Mouse (Mus musculus) liver, adult 10 weeks (tissue): Measurements from ENCODE around the gene Klk1b11. TPM values are rescaled to one million over a fixed set of nuclear protein-coding genes. Genes with fewer than 3 reads are reported as not detected.

Source experiments
- polyA plus RNA-seq: library from polyadenylated mRNA; stranded (reverse); fragments of 350-450 nt; fragmentation: Illumina TruSeq; extraction: RNeasy Lipid Tissue Mini Kit (QIAGEN cat#74804); gene quantifications from one replicate; pipeline ENCODE4 v1.2.3, GENCODE M21; 2014; ENCODE audit warnings: low read depth, low replicate concordance

Klk1b11 gene
- not detected for polyA plus RNA-seq

DNA sequence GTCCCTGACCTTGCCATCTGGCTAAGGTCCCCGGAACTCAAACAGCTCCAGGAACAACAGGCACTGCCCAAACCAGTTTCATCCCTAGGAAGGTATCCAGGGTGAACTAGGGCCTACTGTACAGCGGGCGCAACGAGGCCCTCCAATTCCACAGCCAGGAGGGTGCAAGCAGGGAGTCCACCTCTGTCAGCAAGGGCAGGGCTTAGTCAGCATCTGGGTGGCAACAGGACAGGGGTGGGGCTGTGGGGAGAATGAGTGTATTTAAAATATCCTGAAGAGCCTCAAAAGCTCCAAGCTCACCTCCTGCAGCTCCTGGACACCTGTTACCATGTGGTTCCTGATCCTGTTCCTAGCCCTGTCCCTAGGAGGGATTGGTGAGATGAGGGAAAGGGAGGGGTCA lies at the start of gene Klk1b11:
Klk1b11 (plus strand) TSS at position 301 of the 400 bp plus-strand sequence.

DNA sequence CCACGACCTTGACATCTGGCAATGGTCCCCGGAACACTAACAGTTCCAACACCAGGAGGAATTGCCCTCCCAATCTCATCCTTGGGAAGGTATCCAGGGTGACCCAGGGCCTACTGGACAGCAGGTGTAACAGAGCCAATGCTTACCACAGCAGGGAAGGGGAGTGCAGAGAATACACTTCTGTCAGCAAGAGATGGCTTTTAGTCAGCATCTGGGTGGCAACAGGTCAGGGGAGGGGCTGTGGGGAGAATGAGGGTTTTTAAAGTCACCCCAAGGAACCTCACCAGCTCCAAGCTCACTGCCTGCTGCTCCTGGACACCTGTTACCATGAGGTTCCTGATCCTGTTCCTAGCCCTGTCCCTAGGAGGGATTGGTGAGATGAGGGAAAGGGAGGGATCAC lies 45.3 kb upstream of the Klk1b11 start, which contains the start of gene Klk1b8:
Klk1b8 (plus strand) TSS at position 301 of the 400 bp plus-strand sequence.

DNA sequence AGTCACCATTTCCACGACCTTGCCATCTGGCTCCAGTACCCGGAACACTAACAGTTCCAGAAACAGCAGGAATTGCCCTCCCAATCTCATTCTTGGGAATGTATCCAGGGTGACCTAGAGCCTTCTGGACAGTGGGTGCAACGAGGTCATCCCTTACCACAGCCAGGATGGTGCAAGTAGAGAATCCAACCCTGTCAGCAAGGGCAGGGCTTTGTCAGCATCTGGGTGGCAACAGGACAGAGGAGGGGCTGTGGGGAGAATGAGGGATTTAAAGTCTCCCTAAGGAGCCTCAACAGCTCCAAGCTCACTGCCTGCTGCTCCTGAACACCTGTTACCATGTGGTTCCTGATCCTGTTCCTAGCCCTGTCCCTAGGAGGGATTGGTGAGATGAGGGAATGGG lies 29.2 kb upstream of the Klk1b11 start, which contains the start of gene Klk1b1:
Klk1b1 (plus strand) TSS at position 301 of the 400 bp plus-strand sequence.

DNA sequence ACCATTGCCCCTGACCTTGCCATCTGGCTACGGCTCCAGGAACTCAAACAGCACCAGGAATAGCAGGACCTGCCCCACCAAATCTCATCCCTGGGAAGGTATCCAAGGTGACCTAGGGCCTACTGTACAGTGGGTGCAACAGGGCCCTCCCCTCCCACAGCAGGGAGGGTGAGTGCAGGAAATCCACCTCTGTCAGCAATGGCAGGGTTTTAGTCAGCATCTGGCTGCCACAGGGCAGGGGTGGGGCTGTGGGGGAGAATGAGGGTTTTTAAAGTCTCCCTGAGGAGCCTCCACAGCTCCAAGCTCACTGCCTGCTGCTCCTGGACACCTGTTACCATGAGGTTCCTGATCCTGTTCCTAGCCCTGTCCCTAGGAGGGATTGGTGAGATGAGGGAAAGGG lies 19.9 kb upstream of the Klk1b11 start, which contains the start of gene Klk1b9:
Klk1b9 (plus strand) TSS at position 301 of the 400 bp plus-strand sequence.

DNA sequence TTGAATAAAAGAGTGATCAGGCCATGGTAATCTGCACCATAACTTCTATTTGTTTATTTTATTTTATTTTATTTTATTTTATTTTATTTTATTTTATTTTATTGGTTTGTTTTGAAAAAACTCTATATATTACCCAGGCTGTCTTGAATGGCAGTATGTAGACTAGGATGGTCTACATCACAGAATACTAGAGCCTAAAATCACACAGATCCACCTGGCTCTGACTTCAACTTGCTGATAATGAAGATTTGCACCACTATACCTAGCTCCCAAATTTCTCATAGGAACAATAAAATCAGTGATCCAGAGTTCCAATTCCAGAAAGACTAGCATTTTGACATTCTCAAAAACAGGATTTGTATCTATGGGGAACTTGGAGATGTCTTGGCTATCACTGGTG lies 16.2 kb downstream of the Klk1b11 start, which contains the start of gene Klk1b26:
Klk1b26 (plus strand) TSS at position 301 of the 400 bp plus-strand sequence.

Other genes starting within 250 kb of the Klk1b11 start
- not detected for gene Klk12, start 227.0 kb upstream of the Klk1b11 start, polyA plus RNA-seq
- not detected for gene Klk11, start 221.3 kb upstream of the Klk1b11 start, polyA plus RNA-seq
- not detected for gene Klk10, start 214.8 kb upstream of the Klk1b11 start, polyA plus RNA-seq
- gene Klk9, start 204.0 kb upstream of the Klk1b11 start, polyA plus RNA-seq, result not detected
- gene Klk8, start 198.3 kb upstream of the Klk1b11 start, polyA plus RNA-seq, result not detected
- gene Klk7, start 184.6 kb upstream of the Klk1b11 start, polyA plus RNA-seq, result not detected
- gene Klk6, start 171.4 kb upstream of the Klk1b11 start, polyA plus RNA-seq, result not detected
- gene Klk5, start 153.9 kb upstream of the Klk1b11 start, polyA plus RNA-seq, result not detected
- gene Klk4, start 114.7 kb upstream of the Klk1b11 start, polyA plus RNA-seq, result not detected
- not detected for gene Klk15, start 62.1 kb upstream of the Klk1b11 start, polyA plus RNA-seq
- gene Klk1b8, start 45.2 kb upstream of the Klk1b11 start, polyA plus RNA-seq, result not detected
- not detected for gene Klk1b1, start 29.1 kb upstream of the Klk1b11 start, polyA plus RNA-seq
- not detected for gene Klk1b9, start 19.8 kb upstream of the Klk1b11 start, polyA plus RNA-seq
- gene Klk1b26, start 16.3 kb downstream of the Klk1b11 start, polyA plus RNA-seq, result not detected
- not detected for gene Klk1b27, start 56.4 kb downstream of the Klk1b11 start, polyA plus RNA-seq
- gene Klk1b21, start 106.5 kb downstream of the Klk1b11 start, polyA plus RNA-seq, result not detected
- gene Klk1b22, start 116.8 kb downstream of the Klk1b11 start, polyA plus RNA-seq, result not detected
- gene Klk1b16, start 140.9 kb downstream of the Klk1b11 start, polyA plus RNA-seq, result not detected
- not detected for gene Klk1b24, start 192.4 kb downstream of the Klk1b11 start, polyA plus RNA-seq
- gene Klk1b3, start 202.3 kb downstream of the Klk1b11 start, polyA plus RNA-seq, result not detected
- 0.69 TPM for gene Klk1b4, start 211.6 kb downstream of the Klk1b11 start, polyA plus RNA-seq
- not detected for gene Klk1b5, start 220.1 kb downstream of the Klk1b11 start, polyA plus RNA-seq
- not detected for gene Klk1, start 229.5 kb downstream of the Klk1b11 start, polyA plus RNA-seq
- not detected for gene Gm36864, start 240.3 kb downstream of the Klk1b11 start, polyA plus RNA-seq